Mouse (Mus musculus) CH12.LX (cell line): ENCODE measurements around the gene Tnfrsf4. TPM values are rescaled to one million over a fixed set of nuclear protein-coding genes. Genes with fewer than 3 reads are reported as not detected.

Experiments
- DNase-seq: peaks from one replicate; pipeline ENCODE4 v3.0.0-alpha.2; 2013; ENCODE audit errors: extremely low read depth
- H3K27ac ChIP-seq: 2 replicates; pipeline ENCODE4 v1.5.1; 2012; ENCODE audit warnings: low read depth, mild to moderate bottlenecking, control low read depth, moderate library complexity; ENCODE audit not compliant: insufficient read depth
- H3K27me3 ChIP-seq: replicated peaks from 2 replicates; pipeline ENCODE3; 2012; ENCODE audit warnings: inconsistent platforms
- H3K36me3 ChIP-seq, 2 experiments: replicated peaks in 1 of 2; 2 replicates each; pipeline versions ENCODE3 to v1.6.1; 2012; ENCODE audit warnings: inconsistent platforms in 1 of 2, low read length in 1 of 2, mild to moderate bottlenecking in 1 of 2, mixed read lengths in 1 of 2, moderate library complexity in 1 of 2; ENCODE audit not compliant: control insufficient read depth in 1 of 2, insufficient read depth in 1 of 2
- H3K4me1 ChIP-seq, 2 experiments: 2 replicates each; pipeline ENCODE4 v1.6.1; 2012; ENCODE audit warnings: inconsistent platforms in 1 of 2, moderate library complexity in 1 of 2; ENCODE audit not compliant: insufficient read depth in 2 of 2, control insufficient read depth in 1 of 2
- H3K4me2 ChIP-seq: 2 replicates; pipeline ENCODE4 v1.6.1; 2012; ENCODE audit warnings: low read depth, mild to moderate bottlenecking, control low read depth; ENCODE audit not compliant: poor library complexity, insufficient read depth, severe bottlenecking
- H3K4me3 ChIP-seq, 3 experiments: fragments of 150-350 bp in 1 of 3; sonication (generic) in 1 of 3; replicated peaks in 1 of 3; 2 replicates each; pipeline versions ENCODE3 to v1.5.1; 2011 to 2012; ENCODE audit warnings: low read depth in 2 of 3, low read length in 2 of 3, mild to moderate bottlenecking in 2 of 3, moderate library complexity in 2 of 3, control low read depth in 1 of 3, improper control_type of control experiment in 1 of 3, inconsistent platforms in 1 of 3, mixed read lengths in 1 of 3; ENCODE audit not compliant: poor library complexity in 1 of 3
- H3K79me2 ChIP-seq: replicated peaks from 2 replicates; pipeline ENCODE4 v1.6.1; 2012; ENCODE audit warnings: mild to moderate bottlenecking, moderate library complexity; ENCODE audit not compliant: control insufficient read depth, poor library complexity, insufficient read depth, severe bottlenecking; ENCODE audit errors: extremely low read depth
- H3K9ac ChIP-seq: 2 replicates; pipeline ENCODE4 v1.6.1; 2012; ENCODE audit warnings: low read depth, mild to moderate bottlenecking, control low read depth, moderate library complexity; ENCODE audit not compliant: insufficient read depth
- H3K9me3 ChIP-seq: replicated peaks from 2 replicates; pipeline ENCODE3; 2012; ENCODE audit warnings: low read length, inconsistent platforms, mixed read lengths
- CHD1 ChIP-seq: IDR thresholded peaks from 2 replicates; pipeline ENCODE4 v1.6.1; 2012; ENCODE audit warnings: low read depth, low read length, improper control_type of control experiment, inconsistent platforms
- CHD2 ChIP-seq: IDR thresholded peaks from 2 replicates; pipeline ENCODE4 v1.6.1; 2011; ENCODE audit warnings: low read length, improper control_type of control experiment
- CTCF ChIP-seq, 2 experiments: IDR thresholded peaks in 1 of 2; conservative IDR thresholded peaks in 1 of 2; 2 replicates each; pipeline ENCODE4 v1.5.1; 2011 to 2012; ENCODE audit warnings: low read depth in 2 of 2, low read length in 2 of 2, improper control_type of control experiment in 1 of 2, inconsistent platforms in 1 of 2, mild to moderate bottlenecking in 1 of 2, moderate library complexity in 1 of 2
- ELF1 ChIP-seq: IDR thresholded peaks from 2 replicates; pipeline ENCODE4 v1.6.1; 2014; ENCODE audit warnings: low read depth, mild to moderate bottlenecking, inconsistent platforms, low read length, improper control_type of control experiment
- EP300 ChIP-seq: IDR thresholded peaks from 2 replicates; pipeline ENCODE4 v1.6.1; 2011; ENCODE audit warnings: low read length, improper control_type of control experiment
- GABPA ChIP-seq: IDR thresholded peaks from 2 replicates; pipeline ENCODE4 v1.6.1; 2012; ENCODE audit warnings: low read depth, low read length, improper control_type of control experiment, inconsistent platforms; ENCODE audit not compliant: insufficient replicate concordance
- HCFC1 ChIP-seq: IDR thresholded peaks from 2 replicates; pipeline ENCODE4 v1.6.1; 2012; ENCODE audit warnings: low read depth, mild to moderate bottlenecking, inconsistent platforms, low read length, improper control_type of control experiment
- IRF4 ChIP-seq: IDR thresholded peaks from 2 replicates; pipeline ENCODE4 v1.6.1; 2014; ENCODE audit warnings: low read depth, mild to moderate bottlenecking, inconsistent platforms, low read length, improper control_type of control experiment
- JUN ChIP-seq: IDR thresholded peaks from 2 replicates; pipeline ENCODE4 v1.6.1; 2011; ENCODE audit warnings: low read depth, mild to moderate bottlenecking, low read length, improper control_type of control experiment, moderate library complexity; ENCODE audit not compliant: insufficient read depth
- JUND ChIP-seq: conservative IDR thresholded peaks from 2 replicates; pipeline ENCODE4 v1.6.1; 2011; ENCODE audit warnings: low read depth, low read length, improper control_type of control experiment
- KAT2A ChIP-seq: IDR thresholded peaks from 2 replicates; pipeline ENCODE4 v1.6.1; 2012; ENCODE audit warnings: low read length, improper control_type of control experiment, inconsistent platforms; ENCODE audit not compliant: insufficient replicate concordance
- MAZ ChIP-seq: IDR thresholded peaks from 2 replicates; pipeline ENCODE4 v1.6.1; 2012; ENCODE audit warnings: low read depth, mild to moderate bottlenecking, inconsistent platforms, low read length, improper control_type of control experiment, moderate library complexity
- NRF1 ChIP-seq: IDR thresholded peaks from 2 replicates; pipeline ENCODE4 v1.6.1; 2014; ENCODE audit warnings: low read depth, mild to moderate bottlenecking, inconsistent platforms, low read length, improper control_type of control experiment, moderate library complexity
- POLR2A ChIP-seq: IDR thresholded peaks from 2 replicates; pipeline ENCODE4 v1.6.1; 2011; ENCODE audit warnings: low read depth, mild to moderate bottlenecking, improper control_type of control experiment, low read length
- RAD21 ChIP-seq: IDR thresholded peaks from 2 replicates; pipeline ENCODE4 v1.6.1; 2011; ENCODE audit warnings: low read depth, mild to moderate bottlenecking, low read length, improper control_type of control experiment, moderate library complexity
- RCOR1 ChIP-seq: conservative IDR thresholded peaks from 2 replicates; pipeline ENCODE4 v1.6.1; 2012; ENCODE audit warnings: low read depth, mild to moderate bottlenecking, inconsistent platforms, low read length, improper control_type of control experiment
- SIN3A ChIP-seq: IDR thresholded peaks from 2 replicates; pipeline ENCODE4 v1.6.1; 2012; ENCODE audit warnings: low read length, improper control_type of control experiment, inconsistent platforms
- TBP ChIP-seq: conservative IDR thresholded peaks from 2 replicates; pipeline ENCODE4 v1.6.1; 2011; ENCODE audit warnings: low read depth, low read length, improper control_type of control experiment
- TCF12 ChIP-seq: IDR thresholded peaks from 2 replicates; pipeline ENCODE4 v1.6.1; 2014; ENCODE audit warnings: low read depth, mild to moderate bottlenecking, inconsistent platforms, low read length, improper control_type of control experiment
- UBTF ChIP-seq: IDR thresholded peaks from 2 replicates; pipeline ENCODE4 v1.6.1; 2012; ENCODE audit warnings: low read depth, mild to moderate bottlenecking, inconsistent platforms, low read length, improper control_type of control experiment, moderate library complexity
- USF1 ChIP-seq: IDR thresholded peaks from 2 replicates; pipeline ENCODE4 v1.6.1; 2014; ENCODE audit warnings: low read depth, mild to moderate bottlenecking, inconsistent platforms, low read length, improper control_type of control experiment
- USF2 ChIP-seq: conservative IDR thresholded peaks from 2 replicates; pipeline ENCODE4 v1.6.1; 2011; ENCODE audit warnings: low read depth, low read length, improper control_type of control experiment
- ZC3H11A ChIP-seq: IDR thresholded peaks from 2 replicates; pipeline ENCODE4 v1.6.1; 2012; ENCODE audit warnings: low read depth, mild to moderate bottlenecking, inconsistent platforms, low read length, improper control_type of control experiment
- ZKSCAN1 ChIP-seq: IDR thresholded peaks from 2 replicates; pipeline ENCODE4 v1.6.1; 2012; ENCODE audit warnings: low read depth, inconsistent platforms, low read length, improper control_type of control experiment, borderline replicate concordance
- ZMIZ1 ChIP-seq: IDR thresholded peaks from 2 replicates; pipeline ENCODE4 v1.6.1; 2012; ENCODE audit warnings: low read depth, mild to moderate bottlenecking, inconsistent platforms, low read length, improper control_type of control experiment
- dilution Hi-C: fragments of 300-500 bp; cut with MboI; formaldehyde crosslinking; loops from 2 replicates; pipeline ENCODE4 v1.14.3; 2020; ENCODE audit warnings: low sequenced_read_pairs; ENCODE audit not compliant: extremely low pct_unique_long_range_greater_than_20kb, extremely low pct_ligation_motif_present
- in situ Hi-C: fragments of 300-500 bp; cut with MboI; formaldehyde crosslinking; loops from 3 replicates; pipeline ENCODE4 v1.14.3; 2019; ENCODE audit warnings: low sequenced_read_pairs, low pct_ligation_motif_present, low pct_unique_long_range_greater_than_20kb, mixed read lengths
- polyA plus RNA-seq: library from polyadenylated mRNA; unstranded; fragments of >175 nt; gene quantifications from 2 replicates; pipeline ENCODE4 v1.2.1, GENCODE M21; 2012; ENCODE audit warnings: low read depth; ENCODE audit not compliant: insufficient read length
- total RNA-seq, 2 experiments: library from RNA; depleted of rRNA; stranded (reverse); fragments of 300-350 nt in 1 of 2; fragments of >200 nt in 1 of 2; gene quantifications; 2 replicates each; pipeline ENCODE4 v1.2.3; 2012 to 2014

Gene Tnfrsf4
- total and polyA plus RNA-seq, 3 experiments = 28.2 to 86.1 (median 81.1) TPM

- in situ Hi-C loops = no loop called here
- dilution Hi-C loops = no loop called here
- H3K9ac ChIP-seq = no peak overlapping the region
Observed at GRCm38 (mm10) chr4:156059713-156060112, 46.1 kb downstream of the Tnfrsf4 start.

GRCm38 (mm10) chr4:156063861-156064509 lies 50.3 kb downstream of the Tnfrsf4 start:
- Histone ChIP-seq H3K9ac (no peak overlapping the region), H3K36me3 (peaks cover 0 to 23% of the 10 kb centered on the region in 2 experiments), H3K9me3 (no peaks in the 10 kb centered on the region), H3K4me3 (no peak overlapping the region), H3K27ac (no peak overlapping the region), H3K4me1 (peaks cover 15 to 60% of the 10 kb centered on the region in 2 experiments), H3K4me2 (no peak overlapping the region), H3K27me3 (no peaks in the 10 kb centered on the region), H3K79me2 (no peaks in the 10 kb centered on the region)
- no peak for TF ChIP-seq JUND
- TF ChIP-seq CHD2 = no peak
- TF ChIP-seq USF1 = no peak
- TF ChIP-seq KAT2A = no peak
- TF ChIP-seq MAZ = no peak
- no peak for TF ChIP-seq ZMIZ1
- TF ChIP-seq ZC3H11A = no peak
- TF ChIP-seq NRF1 = no peak
- no peak for TF ChIP-seq GABPA
- no peak for TF ChIP-seq CHD1
- TF ChIP-seq USF2 = no peak
- TF ChIP-seq TCF12 = no peak
- no peak for TF ChIP-seq RAD21
- TF ChIP-seq POLR2A = no peak
- no peak for TF ChIP-seq HCFC1
- no peak for TF ChIP-seq EP300
- dilution Hi-C loops = no loop called here
- in situ Hi-C loops = no loop called here
- DNase-seq = no peak

More at GRCm38 (mm10) chr4:156059713-156060112, 46.1 kb downstream of the Tnfrsf4 start:
- TF ChIP-seq JUN (no peak), SIN3A (no peak), RCOR1 (no peak), IRF4 (no peak), UBTF (no peak), ZKSCAN1 (no peak), ELF1 (no peak), TBP (no peak), CTCF (conservative IDR thresholded peaks at IDR 0.05 in 1 of 2, IDR thresholded peaks at IDR 0.05 in 1 of 2; ENCODE audit: low read depth in 2 of 2, low read length in 2 of 2) (no peak), TCF12 (no peak), USF1 (no peak)
- Histone ChIP-seq H3K4me1 (peaks cover 13 to 36% of the 10 kb centered on the region in 2 experiments), H3K27me3 (no peaks in the 10 kb centered on the region), H3K4me2 (no peak overlapping the region), H3K4me3 (no peak overlapping the region), H3K9me3 (no peaks in the 10 kb centered on the region), H3K36me3 (peaks cover 0 to 13% of the 10 kb centered on the region in 2 experiments), H3K27ac (no peak overlapping the region), H3K79me2 (no peaks in the 10 kb centered on the region)
- DNase-seq = no peak
